Mouse (Mus musculus) hindbrain, embryonic 15.5 days (tissue): Measurements from ENCODE around the gene Srm. TPM values are rescaled to one million over a fixed set of nuclear protein-coding genes. Genes with fewer than 3 reads are reported as not detected.
A peak's percentile ranks its signal among the peaks of the same experiment; 100 is the strongest.

Source experiments
- ATAC-seq: fragments of 200-750 bp; cut with Nextera tagmentation; 2 replicates; pipeline ENCODE4 v1.8.0; 2017; ENCODE audit warnings: low read depth, moderate number of reproducible peaks, moderate TSS enrichment; ENCODE audit not compliant: low FRiP score
- H3K27ac ChIP-seq: fragments of 300-500 bp; sonication (generic); replicated peaks from 2 replicates; pipeline ENCODE4 v1.5.1; 2015; ENCODE audit warnings: mild to moderate bottlenecking, inconsistent platforms
- H3K27me3 ChIP-seq: fragments of 300-500 bp; sonication (generic); 2 replicates; pipeline ENCODE4 v1.6.1; 2015; ENCODE audit warnings: control low read depth, inconsistent platforms
- H3K36me3 ChIP-seq: fragments of 300-500 bp; sonication (generic); 2 replicates; pipeline ENCODE4 v1.6.1; 2015; ENCODE audit warnings: control low read depth, inconsistent platforms
- H3K4me1 ChIP-seq: fragments of 300-500 bp; sonication (generic); replicated peaks from 2 replicates; pipeline ENCODE4 v1.6.1; 2015; ENCODE audit warnings: control low read depth, inconsistent platforms
- H3K4me2 ChIP-seq: fragments of 300-500 bp; sonication (generic); 2 replicates; pipeline ENCODE4 v1.6.1; 2015; ENCODE audit warnings: moderate library complexity, mild to moderate bottlenecking, inconsistent platforms
- H3K4me3 ChIP-seq: fragments of 300-500 bp; sonication (generic); 2 replicates; pipeline ENCODE4 v1.5.1; 2015; ENCODE audit warnings: mild to moderate bottlenecking, inconsistent platforms
- H3K9ac ChIP-seq: fragments of 300-500 bp; sonication (generic); 2 replicates; pipeline ENCODE4 v1.6.1; 2015; ENCODE audit warnings: inconsistent platforms
- H3K9me3 ChIP-seq: fragments of 300-500 bp; sonication (generic); 2 replicates; pipeline ENCODE4 v1.6.1; 2016; ENCODE audit warnings: control low read depth, inconsistent platforms
- WGBS: fragments of 180-500 bp; shearing (Covaris S2); methylation state at CpG from one replicate; pipeline ENCODE4 v1.1.7; 2015; 5-methylcytosine and 5-hydroxymethylcytosine counted together
- polyA plus RNA-seq: library from polyadenylated mRNA; unstranded; fragments of >200 nt; fragmentation: Nextera tagmentation; extraction: Ambion mirVana; gene quantifications from 2 replicates; pipeline ENCODE4 v1.2.1, GENCODE M21; 2015

Srm gene
- 181 and 194 TPM in 2 replicates for polyA plus RNA-seq

DNA sequence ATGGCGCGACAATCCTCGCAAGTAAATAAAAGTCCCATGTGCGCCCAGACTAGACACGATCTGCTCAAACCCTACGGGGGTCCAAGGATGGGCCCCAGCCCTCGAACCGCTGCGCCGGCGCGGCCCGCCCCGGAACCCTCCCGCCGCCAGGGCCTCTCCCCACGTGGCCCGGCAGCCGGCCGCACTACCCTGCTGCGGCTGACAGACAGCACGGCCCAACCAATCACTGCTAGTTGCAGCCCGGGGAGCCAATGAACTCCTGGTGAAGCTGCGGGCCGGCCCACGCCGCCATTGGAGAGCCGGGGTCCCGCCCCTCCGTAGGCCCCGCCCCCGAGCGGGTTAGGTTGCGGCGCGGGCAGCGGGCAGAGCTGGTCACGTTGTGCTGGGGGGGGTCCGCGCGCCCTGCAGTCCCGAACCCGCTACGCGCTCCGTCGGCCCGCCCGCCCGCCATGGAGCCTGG is at the start of gene Srm:
TSS of gene Srm (plus strand) at position 333 of the 460 bp plus-strand sequence.
- Histone ChIP-seq H3K36me3 (peaks cover 29% of the 10 kb centered on the region), H3K4me1 (peaks cover 18% of the 10 kb centered on the region), H3K4me3 (peak within 1 kb of the TSS; percentile 99), H3K9me3 (no peaks in the 10 kb centered on the region), H3K27ac (peak within 1 kb of the TSS; percentile 85), H3K27me3 (no peaks in the 10 kb centered on the region), H3K4me2 (peak within 1 kb of the TSS; percentile 82), H3K9ac (peak within 1 kb of the TSS; percentile 87)
- WGBS: 0% methylated on average over 50 of the region's 50 CpGs
- ATAC-seq: peak; percentile 99

DNA sequence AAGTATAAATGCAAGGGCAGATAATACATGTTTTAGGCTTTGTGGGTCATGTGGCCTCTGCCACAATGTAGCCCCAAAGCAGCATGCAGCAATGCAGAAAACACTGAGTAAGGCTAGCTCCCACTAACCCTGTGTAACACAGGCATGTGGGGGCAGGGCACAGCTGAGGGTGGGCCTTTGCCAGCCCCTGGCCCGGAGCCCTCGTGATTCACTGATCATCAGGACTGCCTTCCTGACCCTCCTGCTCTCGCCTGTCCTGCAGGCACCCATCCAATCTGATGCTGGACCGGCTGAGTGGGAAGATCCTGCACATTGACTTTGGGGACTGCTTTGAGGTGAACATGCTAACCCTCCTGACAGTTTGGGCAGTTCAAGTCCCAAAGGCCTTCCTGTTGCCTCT is 42.2 kb upstream of the Srm start:
- Histone ChIP-seq H3K4me3 (no peak overlapping the region), H3K4me1 (no peaks in the 10 kb centered on the region), H3K27me3 (no peaks in the 10 kb centered on the region), H3K4me2 (no peak overlapping the region), H3K9me3 (no peaks in the 10 kb centered on the region), H3K36me3 (peaks cover 93% of the 10 kb centered on the region), H3K9ac (no peak overlapping the region), H3K27ac (no peak overlapping the region)
- ATAC-seq: no peak
- WGBS: 84% methylated on average over 4 of the region's 4 CpGs

DNA sequence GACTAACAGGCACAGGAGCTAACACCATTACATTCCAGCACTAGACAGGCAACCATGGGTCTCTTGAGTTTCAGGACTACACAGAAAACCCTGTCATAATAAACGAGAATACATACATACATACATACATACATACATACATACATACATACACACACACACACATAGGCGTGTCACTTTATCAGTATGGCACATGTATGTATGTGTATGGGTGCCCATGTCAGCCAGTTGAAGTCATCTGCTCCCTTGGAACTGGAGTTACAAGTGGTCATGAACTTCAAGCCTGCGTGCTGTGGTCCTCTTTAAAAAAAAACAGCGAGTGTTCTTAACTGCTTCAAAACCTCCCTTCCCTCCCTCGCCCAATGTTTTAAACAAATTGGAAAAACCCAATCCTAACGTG is 33.5 kb upstream of the Srm start:
- H3K27me3 ChIP-seq: no peaks in the 10 kb centered on the region
- H3K4me3 ChIP-seq: peak overlapping the region; percentile 76
- H3K4me2 ChIP-seq: peak overlapping the region; percentile 56
- peak overlapping the region; percentile 90 for H3K9ac ChIP-seq
- 31% methylated on average over 6 of the region's 6 CpGs for WGBS
- peak; percentile 28; the same call in 1 of the 2 replicates for ATAC-seq
- peaks cover 13% of the 10 kb centered on the region for H3K4me1 ChIP-seq
- H3K27ac ChIP-seq: peak overlapping the region; percentile 98
- no peaks in the 10 kb centered on the region for H3K9me3 ChIP-seq
- peaks cover 66% of the 10 kb centered on the region for H3K36me3 ChIP-seq

DNA sequence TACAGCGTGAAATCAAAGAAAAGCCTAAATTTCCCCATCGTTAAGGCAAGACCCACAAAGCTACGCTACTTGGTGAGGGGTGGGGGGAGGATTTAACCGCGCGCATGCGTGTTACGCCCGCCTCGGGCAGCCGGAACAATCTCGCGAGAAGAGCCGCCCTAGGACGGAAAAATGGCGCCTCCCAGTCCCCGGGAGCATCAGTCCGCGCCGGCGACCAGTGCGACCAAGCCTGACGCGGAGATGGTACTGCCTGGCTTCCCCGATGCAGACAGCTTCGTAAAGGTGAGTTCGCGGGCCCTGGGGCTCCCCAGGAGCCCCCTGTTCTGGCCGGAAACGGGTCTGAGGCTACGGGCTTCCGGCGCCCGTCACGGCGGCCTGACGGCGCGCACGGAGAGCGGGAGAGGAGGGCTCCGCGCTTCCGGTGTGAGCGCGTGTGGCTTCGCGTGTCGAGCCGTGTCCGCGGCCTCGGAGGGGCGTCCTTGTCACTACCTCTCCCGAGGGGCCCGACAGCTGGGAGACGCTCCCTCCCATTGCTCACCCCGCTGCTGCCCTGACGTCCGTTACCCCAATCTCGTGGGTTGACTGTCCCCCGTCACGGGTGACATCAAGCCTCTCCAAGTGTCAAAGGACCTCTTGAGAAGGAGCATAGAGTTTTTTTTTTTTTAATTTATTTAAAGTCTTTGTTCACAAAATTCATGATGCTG is 32.9 kb upstream of the Srm start, which contains the start of gene Exosc10:
TSS of gene Exosc10 (plus strand) at position 133 of the 704 bp plus-strand sequence.
- Histone ChIP-seq H3K4me3 (peak within 1 kb of the TSS; percentile 76), H3K9me3 (no peaks in the 10 kb centered on the region), H3K4me1 (peaks cover 13% of the 10 kb centered on the region), H3K36me3 (peaks cover 66% of the 10 kb centered on the region), H3K9ac (peak within 1 kb of the TSS; percentile 90), H3K4me2 (peak within 1 kb of the TSS; percentile 56), H3K27me3 (no peaks in the 10 kb centered on the region), H3K27ac (peak within 1 kb of the TSS; percentile 98)
- WGBS: under 1% methylated on average over 61 of the region's 63 CpGs
- ATAC-seq: peak; percentile 97

DNA sequence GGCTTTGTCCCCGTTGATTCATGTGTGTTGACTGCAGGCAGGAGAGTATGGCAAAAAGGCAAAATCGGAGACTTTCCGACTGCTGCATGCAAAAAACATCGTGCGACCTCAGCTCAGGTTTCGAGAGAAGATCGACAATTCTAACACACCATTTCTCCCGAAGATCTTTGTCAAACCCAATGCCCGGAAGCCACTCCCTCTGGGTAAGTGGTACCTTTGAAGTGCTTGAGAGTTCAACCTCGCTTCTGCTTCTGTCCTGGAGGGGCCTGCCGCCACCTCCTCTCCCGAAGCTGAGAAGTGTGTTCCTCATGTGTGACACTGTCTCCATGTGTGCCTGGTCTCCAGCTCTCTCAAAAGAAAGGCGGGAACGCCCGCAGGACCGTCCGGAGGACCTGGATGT is 28.6 kb upstream of the Srm start:
- WGBS: 96% methylated on average over 17 of the region's 17 CpGs
- Histone ChIP-seq H3K9ac (no peak overlapping the region), H3K4me3 (no peak overlapping the region), H3K27me3 (no peaks in the 10 kb centered on the region), H3K4me1 (peaks cover 11% of the 10 kb centered on the region), H3K9me3 (no peaks in the 10 kb centered on the region), H3K36me3 (peaks cover 76% of the 10 kb centered on the region), H3K4me2 (no peak overlapping the region), H3K27ac (no peak overlapping the region)
- ATAC-seq: no peak

DNA sequence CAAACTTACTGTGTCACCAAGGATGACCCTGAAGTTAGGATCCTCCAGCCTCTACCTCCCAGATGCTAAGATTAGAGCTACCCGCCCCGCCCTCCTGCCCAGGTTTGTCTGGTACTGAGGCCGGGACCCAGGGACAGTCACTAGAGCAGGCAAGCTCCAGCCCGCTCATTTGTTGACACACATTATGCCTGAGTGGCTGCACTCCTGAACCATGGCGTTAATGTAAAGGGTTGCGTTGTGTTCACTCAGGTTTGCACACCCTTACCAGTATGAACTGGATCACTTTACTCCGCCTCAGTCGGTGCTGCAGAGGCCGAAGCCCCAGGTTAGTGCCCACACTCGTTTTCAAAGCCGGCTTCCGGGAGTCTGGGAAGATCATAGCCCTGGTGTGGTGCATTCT is 27.7 kb upstream of the Srm start:
- Histone ChIP-seq H3K27me3 (no peaks in the 10 kb centered on the region), H3K27ac (no peak overlapping the region), H3K4me1 (peaks cover 8% of the 10 kb centered on the region), H3K4me3 (no peak overlapping the region), H3K36me3 (peaks cover 85% of the 10 kb centered on the region), H3K9me3 (no peaks in the 10 kb centered on the region), H3K9ac (no peak overlapping the region), H3K4me2 (no peak overlapping the region)
- no peak for ATAC-seq
- 95% methylated on average over 12 of the region's 12 CpGs for WGBS

DNA sequence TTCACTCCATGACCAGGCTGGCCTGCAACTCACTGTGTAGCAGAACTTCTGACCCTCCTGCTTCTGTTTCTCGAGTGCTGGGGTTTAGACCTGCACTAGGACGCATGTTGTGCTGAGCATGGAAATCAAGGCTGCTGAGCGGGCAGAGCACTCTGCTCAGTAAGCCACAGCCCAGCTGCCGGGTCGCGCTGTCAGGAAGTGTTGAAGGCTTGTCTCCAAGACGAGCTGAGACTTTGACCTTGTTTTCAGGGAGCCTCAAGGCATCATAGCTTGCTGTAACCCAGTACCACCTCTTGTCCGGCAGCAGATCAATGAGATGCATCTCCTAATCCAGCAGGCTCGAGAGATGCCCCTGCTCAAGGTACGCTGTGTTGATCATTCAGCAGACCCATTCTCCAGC is 21.2 kb upstream of the Srm start:
- Histone ChIP-seq H3K27ac (no peak overlapping the region), H3K4me1 (no peaks in the 10 kb centered on the region), H3K36me3 (peaks cover 93% of the 10 kb centered on the region), H3K4me2 (no peak overlapping the region), H3K27me3 (no peaks in the 10 kb centered on the region), H3K9me3 (no peaks in the 10 kb centered on the region), H3K4me3 (no peak overlapping the region), H3K9ac (no peak overlapping the region)
- no peak for ATAC-seq
- WGBS: 91% methylated on average over 10 of the region's 10 CpGs

DNA sequence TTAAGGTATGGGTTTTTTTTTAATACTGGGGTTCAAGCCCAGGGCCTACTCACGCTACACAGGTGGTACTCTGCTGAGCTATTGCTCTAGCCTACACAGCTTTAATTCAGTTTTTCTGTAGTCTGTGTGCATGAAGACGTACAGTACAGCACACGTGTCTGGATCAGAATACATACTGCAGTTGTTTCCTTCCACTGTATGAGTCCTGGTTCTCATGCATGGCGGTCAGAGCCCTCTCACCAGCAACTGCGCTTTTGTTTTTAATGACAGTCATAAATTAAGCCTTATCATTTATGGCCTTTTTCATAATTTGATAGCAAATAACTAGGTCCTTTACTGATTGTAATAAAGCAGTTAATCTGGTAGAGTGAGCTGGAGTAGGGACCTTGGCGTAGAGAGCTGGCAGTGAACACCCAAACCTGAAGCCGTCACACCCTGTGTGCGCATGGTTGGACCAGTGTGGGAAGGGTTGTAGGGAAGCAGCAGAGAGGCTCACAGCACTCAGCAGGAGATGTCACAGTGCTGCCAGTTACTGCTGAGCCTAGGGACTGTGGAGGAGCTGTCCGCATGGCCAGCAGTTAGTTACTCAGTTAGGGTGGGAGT is 20.5 kb upstream of the Srm start:
- Histone ChIP-seq H3K4me3 (no peak overlapping the region), H3K36me3 (peaks cover 93% of the 10 kb centered on the region), H3K4me2 (no peak overlapping the region), H3K27me3 (no peaks in the 10 kb centered on the region), H3K4me1 (no peaks in the 10 kb centered on the region), H3K9ac (no peak overlapping the region), H3K27ac (no peak overlapping the region), H3K9me3 (no peaks in the 10 kb centered on the region)
- ATAC-seq: no peak
- 95% methylated on average over 9 of the region's 9 CpGs for WGBS

DNA sequence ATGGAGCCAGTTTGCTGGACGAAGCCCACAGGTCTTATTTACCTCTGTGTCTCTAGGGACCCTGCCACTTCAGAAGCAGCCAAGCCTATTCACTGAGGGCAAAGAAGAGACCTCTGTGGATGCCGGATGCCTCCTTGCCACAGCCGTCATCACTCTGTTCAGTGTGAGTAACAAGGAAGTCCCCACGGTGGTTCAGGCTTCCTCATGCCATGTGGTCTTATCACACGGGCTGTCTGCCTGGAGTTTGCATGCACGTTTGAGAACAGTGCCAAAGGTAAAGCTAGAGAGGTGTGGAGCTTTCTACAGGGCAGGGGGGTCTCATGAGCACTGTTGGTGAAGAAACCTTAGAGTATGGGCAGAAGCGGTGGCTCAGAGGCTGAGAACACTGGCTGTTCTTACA is 18.1 kb upstream of the Srm start:
- H3K9me3 ChIP-seq: no peaks in the 10 kb centered on the region
- 95% methylated on average over 7 of the region's 7 CpGs for WGBS
- H3K27ac ChIP-seq: no peak overlapping the region
- no peak for ATAC-seq
- no peak overlapping the region for H3K4me3 ChIP-seq
- no peaks in the 10 kb centered on the region for H3K27me3 ChIP-seq
- H3K36me3 ChIP-seq: peaks cover 90% of the 10 kb centered on the region
- no peak overlapping the region for H3K4me2 ChIP-seq
- no peaks in the 10 kb centered on the region for H3K4me1 ChIP-seq
- no peak overlapping the region for H3K9ac ChIP-seq

DNA sequence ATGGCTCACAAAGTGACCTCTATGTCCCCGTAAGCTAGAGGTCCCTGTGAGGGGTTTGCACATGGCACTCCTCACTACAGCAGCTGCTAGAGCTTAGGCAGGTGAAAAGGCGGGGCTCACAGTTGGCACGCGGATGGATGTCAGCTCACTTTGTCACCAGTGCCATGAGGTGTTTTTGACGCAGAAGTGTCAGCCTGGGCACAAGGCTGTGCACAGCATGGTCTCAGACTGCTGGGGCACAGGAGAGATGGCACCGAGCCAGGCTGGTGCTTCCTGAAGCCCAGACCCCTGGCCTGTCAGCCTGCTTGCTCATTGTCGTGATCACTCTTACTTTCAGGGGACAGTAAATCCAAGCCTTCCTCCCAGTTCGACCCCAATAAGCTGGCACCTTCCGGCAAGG is 10.5 kb upstream of the Srm start:
- no peaks in the 10 kb centered on the region for H3K4me1 ChIP-seq
- no peaks in the 10 kb centered on the region for H3K27me3 ChIP-seq
- H3K36me3 ChIP-seq: peaks cover 62% of the 10 kb centered on the region
- no peak for ATAC-seq
- H3K4me2 ChIP-seq: no peak overlapping the region
- no peak overlapping the region for H3K9ac ChIP-seq
- H3K9me3 ChIP-seq: no peaks in the 10 kb centered on the region
- WGBS: 85% methylated on average over 9 of the region's 9 CpGs
- H3K4me3 ChIP-seq: no peak overlapping the region
- H3K27ac ChIP-seq: no peak overlapping the region

DNA sequence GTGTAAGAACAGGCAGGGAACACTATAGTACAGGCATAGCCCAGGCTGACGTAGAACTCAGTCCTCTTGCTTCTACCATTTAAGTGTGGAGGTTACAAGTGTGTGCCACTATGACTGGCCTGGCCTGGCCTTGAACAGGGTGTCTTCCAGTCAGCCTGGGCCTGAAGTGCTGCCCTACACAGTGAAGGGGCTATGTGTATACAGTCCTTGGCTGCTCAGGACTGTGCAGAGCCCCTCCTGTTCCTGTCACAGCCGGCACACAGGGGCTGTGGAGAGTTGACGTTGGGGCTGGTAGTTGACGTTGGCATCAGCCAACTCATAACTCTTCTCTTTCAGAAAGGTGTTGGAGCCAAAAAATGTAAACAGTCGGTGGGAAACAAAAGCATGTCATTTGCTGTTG is 9.9 kb upstream of the Srm start:
- no peak for ATAC-seq
- Histone ChIP-seq H3K4me3 (no peak overlapping the region), H3K4me1 (no peaks in the 10 kb centered on the region), H3K27ac (no peak overlapping the region), H3K36me3 (peaks cover 56% of the 10 kb centered on the region), H3K27me3 (no peaks in the 10 kb centered on the region), H3K9ac (no peak overlapping the region), H3K9me3 (no peaks in the 10 kb centered on the region), H3K4me2 (no peak overlapping the region)
- WGBS: 91% methylated on average over 5 of the region's 5 CpGs

DNA sequence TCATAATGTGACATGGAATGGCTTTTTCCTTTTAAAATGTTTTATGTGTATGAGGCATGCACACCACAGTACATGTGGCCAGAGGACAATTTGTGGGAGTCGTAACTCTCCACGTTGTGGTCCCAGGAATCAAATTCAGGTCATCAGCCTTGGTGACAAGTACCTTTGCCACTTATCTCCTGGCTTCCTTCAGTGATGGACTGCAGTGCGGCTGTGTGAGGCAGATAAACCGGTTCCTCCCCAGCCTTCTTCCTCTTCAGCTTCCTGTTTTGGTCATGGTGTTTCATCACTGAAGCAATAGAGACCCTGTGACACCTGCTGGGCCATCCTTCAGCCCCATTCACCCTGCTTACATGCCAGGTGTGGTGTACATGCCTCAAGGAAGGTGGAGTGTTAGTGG is 8.0 kb upstream of the Srm start:
- Histone ChIP-seq H3K4me2 (no peak overlapping the region), H3K27me3 (no peaks in the 10 kb centered on the region), H3K9me3 (no peaks in the 10 kb centered on the region), H3K4me3 (no peak overlapping the region), H3K36me3 (peaks cover 40% of the 10 kb centered on the region), H3K9ac (no peak overlapping the region), H3K4me1 (no peaks in the 10 kb centered on the region), H3K27ac (no peak overlapping the region)
- ATAC-seq: no peak
- 94% methylated on average over 4 of the region's 4 CpGs for WGBS
